Mouse (Mus musculus) small intestine, adult 2 months (tissue): Measurements from ENCODE around the gene Ccdc85b.

ENCODE experiments used
- CTCF ChIP-seq: fragments of 200-500 bp; IDR thresholded peaks from 2 replicates; pipeline ENCODE4 v1.5.1; 2012; ENCODE audit warnings: low read depth, mild to moderate bottlenecking, control low read depth, inconsistent platforms, low read length, moderate library complexity, mixed read lengths; ENCODE audit not compliant: insufficient replicate concordance, insufficient read length; ENCODE audit errors: extremely low read depth
- POLR2A ChIP-seq: fragments of 200-500 bp; IDR thresholded peaks from 2 replicates; pipeline ENCODE4 v1.6.1; 2012; ENCODE audit warnings: low read depth, mild to moderate bottlenecking, control low read depth, inconsistent platforms, low read length, moderate library complexity

DNA sequence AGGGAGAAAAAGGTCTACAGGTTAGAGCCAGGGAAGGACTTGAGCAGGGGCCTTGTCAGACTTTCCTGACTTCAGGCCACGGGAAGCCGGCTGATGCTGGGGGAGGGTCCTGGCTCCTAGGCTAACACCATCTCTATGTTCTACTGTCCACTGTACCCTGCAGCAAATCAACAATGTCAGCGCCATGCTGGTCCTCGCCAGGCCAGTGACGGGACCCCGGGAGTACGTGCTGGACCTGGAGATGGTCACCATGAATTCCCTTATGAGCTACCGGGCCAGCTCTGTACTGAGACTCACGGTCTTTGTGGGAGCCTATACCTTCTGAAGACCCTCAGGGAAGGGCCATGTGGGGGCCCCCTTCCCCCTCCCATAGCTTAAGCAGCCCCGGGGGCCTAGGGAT lies 23.7 kb upstream of the Ccdc85b start:
- no peak for TF ChIP-seq CTCF
- TF ChIP-seq POLR2A: no peak
